Mouse (Mus musculus): Measurements from ENCODE around the gene Chchd3.
A peak's percentile ranks its signal among the peaks of the same experiment; 100 is the strongest.

Gene Chchd3

GRCm38 (mm10) chr6:33002988-33003387 is 57.1 kb downstream of the Chchd3 start:
- DNase-seq (ENCODE audit: low spot score in 2 of 2): no peak

- DNase-seq (ENCODE audit: low spot score in 2 of 2): no peak
Observed at GRCm38 (mm10) chr6:33001271-33001670, 58.8 kb downstream of the Chchd3 start.

GRCm38 (mm10) chr6:32996597-32996996 is 63.5 kb downstream of the Chchd3 start:
- no peak for DNase-seq (ENCODE audit: low spot score in 2 of 2)

- no peak for DNase-seq (ENCODE audit: low spot score in 2 of 2)
Observed at GRCm38 (mm10) chr6:32993847-32994246, 66.2 kb downstream of the Chchd3 start.

GRCm38 (mm10) chr6:32990061-32990633 is 69.9 kb downstream of the Chchd3 start:
- no peak for DNase-seq (ENCODE audit: low spot score in 2 of 2)

- no peak for DNase-seq (ENCODE audit: low spot score in 2 of 2)
Observed at GRCm38 (mm10) chr6:32988561-32988960, 71.5 kb downstream of the Chchd3 start.

GRCm38 (mm10) chr6:32983876-32984275 is 76.2 kb downstream of the Chchd3 start:
- DNase-seq (ENCODE audit: low spot score in 2 of 2): no peak

- DNase-seq (ENCODE audit: low spot score in 2 of 2): no peak
Observed at GRCm38 (mm10) chr6:32981253-32981652, 78.8 kb downstream of the Chchd3 start.

- no peak for DNase-seq (ENCODE audit: low spot score in 2 of 2)
Observed at GRCm38 (mm10) chr6:32978811-32979210, 81.2 kb downstream of the Chchd3 start.

GRCm38 (mm10) chr6:32971926-32972325 is 88.1 kb downstream of the Chchd3 start:
- DNase-seq (ENCODE audit: low spot score in 2 of 2): no peak

- DNase-seq (ENCODE audit: low spot score in 2 of 2): no peak
Observed at GRCm38 (mm10) chr6:32968971-32969370, 91.1 kb downstream of the Chchd3 start.

- no peak for DNase-seq (ENCODE audit: low spot score in 2 of 2)
Observed at GRCm38 (mm10) chr6:32962048-32962447, 98.0 kb downstream of the Chchd3 start.

GRCm38 (mm10) chr6:32961477-32961876 is 98.6 kb downstream of the Chchd3 start:
- no peak for DNase-seq (ENCODE audit: low spot score in 2 of 2)

GRCm38 (mm10) chr6:32959816-32960550 is 100.1 kb downstream of the Chchd3 start:
- no peak for DNase-seq (ENCODE audit: low spot score in 2 of 2)

GRCm38 (mm10) chr6:32955481-32955880 is 104.6 kb downstream of the Chchd3 start:
- DNase-seq (ENCODE audit: low spot score in 2 of 2): no peak

GRCm38 (mm10) chr6:32950973-32951372 is 109.1 kb downstream of the Chchd3 start:
- no peak for DNase-seq (ENCODE audit: low spot score in 2 of 2)

GRCm38 (mm10) chr6:32949702-32950101 is 110.4 kb downstream of the Chchd3 start:
- no peak for DNase-seq (ENCODE audit: low spot score in 2 of 2)

GRCm38 (mm10) chr6:32947225-32947624 is 112.8 kb downstream of the Chchd3 start:
- no peak for DNase-seq (ENCODE audit: low spot score in 2 of 2)

GRCm38 (mm10) chr6:32944956-32945355 is 115.1 kb downstream of the Chchd3 start:
- DNase-seq (ENCODE audit: low spot score in 2 of 2): no peak

GRCm38 (mm10) chr6:32943651-32944050 is 116.4 kb downstream of the Chchd3 start:
- DNase-seq (ENCODE audit: low spot score in 2 of 2): no peak

- DNase-seq (ENCODE audit: low spot score in 2 of 2): no peak
Observed at GRCm38 (mm10) chr6:32940299-32940698, 119.8 kb downstream of the Chchd3 start.

- DNase-seq (ENCODE audit: low spot score in 2 of 2): no peak
Observed at GRCm38 (mm10) chr6:32937643-32938042, 122.4 kb downstream of the Chchd3 start.

- no peak for DNase-seq (ENCODE audit: low spot score in 2 of 2)
Observed at GRCm38 (mm10) chr6:32936794-32937193, 123.3 kb downstream of the Chchd3 start.

GRCm38 (mm10) chr6:32936365-32936764 is 123.7 kb downstream of the Chchd3 start:
- peak in 1 of 2 experiments; percentile 0 for DNase-seq (ENCODE audit: low spot score in 2 of 2)

Data from frontal cortex, postnatal 25 days (tissue).